Mouse (Mus musculus) intestine, embryonic 14.5 days (tissue): ENCODE measurements around the gene Ism1. TPM values are rescaled to one million over a fixed set of nuclear protein-coding genes. Genes with fewer than 3 reads are reported as not detected.

Source experiments
- ATAC-seq: fragments of 200-750 bp; cut with Nextera tagmentation; replicated peaks from 2 replicates; pipeline ENCODE4 v1.8.0; 2017; ENCODE audit warnings: low read depth, moderate number of reproducible peaks, moderate TSS enrichment, moderate library complexity; ENCODE audit not compliant: low FRiP score, low TSS enrichment
- DNase-seq: peaks from one replicate; pipeline ENCODE4 v3.0.0-alpha.2; 2018; ENCODE audit warnings: low spot score
- H3K27ac ChIP-seq: fragments of 300-500 bp; sonication (generic); 2 replicates; pipeline ENCODE4 v1.5.1; 2014; ENCODE audit warnings: low read depth, mild to moderate bottlenecking, control low read depth
- H3K27me3 ChIP-seq: fragments of 300-500 bp; sonication (generic); replicated peaks from 2 replicates; pipeline ENCODE4 v1.6.1; 2014; ENCODE audit warnings: low read length, control low read depth; ENCODE audit not compliant: control insufficient read depth, insufficient read depth
- H3K36me3 ChIP-seq: fragments of 300-500 bp; sonication (generic); 2 replicates; pipeline ENCODE4 v1.6.1; 2014; ENCODE audit warnings: low read length, control low read depth; ENCODE audit not compliant: control insufficient read depth, insufficient read depth
- H3K4me1 ChIP-seq: fragments of 300-500 bp; sonication (generic); replicated peaks from 2 replicates; pipeline ENCODE4 v1.6.1; 2014; ENCODE audit warnings: low read length, control low read depth, mixed read lengths; ENCODE audit not compliant: control insufficient read depth, insufficient read depth
- H3K4me2 ChIP-seq: fragments of 300-500 bp; sonication (generic); 2 replicates; pipeline ENCODE4 v1.6.1; 2014; ENCODE audit warnings: low read length
- H3K4me3 ChIP-seq: fragments of 300-500 bp; sonication (generic); 2 replicates; pipeline ENCODE4 v1.5.1; 2014; ENCODE audit warnings: low read depth, low read length, control low read depth, mixed read lengths
- H3K9ac ChIP-seq: fragments of 300-500 bp; sonication (generic); 2 replicates; pipeline ENCODE4 v1.6.1; 2014; ENCODE audit warnings: mild to moderate bottlenecking, low read length
- H3K9me3 ChIP-seq: fragments of 300-500 bp; sonication (generic); 2 replicates; pipeline ENCODE4 v1.6.1; 2016; ENCODE audit warnings: low read length, control low read depth; ENCODE audit not compliant: control insufficient read depth
- WGBS: fragments of 180-500 bp; shearing (Covaris S2); extraction: QIAGEN DNeasy Blood & Tissue Kit; methylation state at CpG from one replicate; pipeline ENCODE4 v1.1.7; 2014; 5-methylcytosine and 5-hydroxymethylcytosine counted together
- polyA plus RNA-seq: library from polyadenylated mRNA; unstranded; fragments of >200 nt; fragmentation: Nextera tagmentation; extraction: Ambion mirVana; gene quantifications from 2 replicates; pipeline ENCODE4 v1.2.1, GENCODE M21; 2014

The Ism1 gene
- polyA plus RNA-seq, 1 experiment from 2014 or later, result 0.95 TPM

DNA sequence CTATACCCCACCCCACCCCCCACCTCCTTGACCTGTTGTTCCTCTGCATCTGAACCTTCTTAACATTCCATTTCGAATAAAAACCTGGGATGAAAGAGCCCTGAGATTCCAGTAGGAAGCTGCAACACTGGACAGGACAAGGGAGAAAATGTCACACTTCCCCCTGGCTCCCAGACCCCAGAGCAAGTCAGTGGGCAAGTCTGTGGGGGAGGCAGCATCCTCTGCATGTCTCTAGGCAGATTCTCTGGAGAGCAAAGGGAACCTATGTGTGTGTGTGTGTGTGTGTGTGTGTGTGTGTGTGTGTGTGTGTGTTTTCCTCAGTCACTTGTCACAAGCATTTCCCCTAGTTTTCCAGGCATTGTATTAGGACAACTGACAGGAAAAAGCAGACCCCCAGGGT is 98.7 kb downstream of the Ism1 start:
- no peaks in the 10 kb centered on the region for H3K36me3 ChIP-seq
- H3K27ac ChIP-seq, result no peak overlapping the region
- WGBS, result 14% methylated on average over 1 of the region's 1 CpGs
- no peak overlapping the region for H3K4me3 ChIP-seq
- H3K9me3 ChIP-seq, result no peaks in the 10 kb centered on the region
- no peak for DNase-seq
- no peak for ATAC-seq
- H3K9ac ChIP-seq, result no peak overlapping the region
- H3K4me2 ChIP-seq, result no peak overlapping the region
- no peaks in the 10 kb centered on the region for H3K27me3 ChIP-seq
- no peaks in the 10 kb centered on the region for H3K4me1 ChIP-seq

DNA sequence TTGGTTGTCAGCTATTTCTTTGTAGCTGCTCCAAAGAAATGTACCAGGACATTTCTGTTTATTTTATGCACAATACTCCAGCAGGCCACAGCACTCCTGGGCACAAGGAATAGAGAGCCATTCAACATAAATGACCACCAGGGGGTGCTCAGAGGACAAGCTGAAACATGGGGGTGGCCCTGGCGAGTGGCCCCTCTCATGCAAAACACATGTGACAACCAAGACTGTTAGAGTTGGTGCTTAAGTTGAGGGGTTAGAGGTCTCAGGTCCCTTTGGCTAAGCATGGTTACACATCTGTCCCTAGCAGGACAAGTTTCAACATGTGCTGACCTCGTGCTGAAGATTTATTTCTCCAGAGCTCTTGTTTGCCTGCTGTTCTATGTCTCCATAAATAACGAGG is 100.3 kb downstream of the Ism1 start:
- WGBS, result 42% methylated on average over 3 of the region's 3 CpGs
- Histone ChIP-seq H3K9ac (no peak overlapping the region), H3K4me2 (no peak overlapping the region), H3K9me3 (no peaks in the 10 kb centered on the region), H3K4me3 (no peak overlapping the region), H3K27me3 (no peaks in the 10 kb centered on the region), H3K27ac (no peak overlapping the region), H3K4me1 (no peaks in the 10 kb centered on the region), H3K36me3 (no peaks in the 10 kb centered on the region)
- no peak for DNase-seq
- ATAC-seq, result no peak

DNA sequence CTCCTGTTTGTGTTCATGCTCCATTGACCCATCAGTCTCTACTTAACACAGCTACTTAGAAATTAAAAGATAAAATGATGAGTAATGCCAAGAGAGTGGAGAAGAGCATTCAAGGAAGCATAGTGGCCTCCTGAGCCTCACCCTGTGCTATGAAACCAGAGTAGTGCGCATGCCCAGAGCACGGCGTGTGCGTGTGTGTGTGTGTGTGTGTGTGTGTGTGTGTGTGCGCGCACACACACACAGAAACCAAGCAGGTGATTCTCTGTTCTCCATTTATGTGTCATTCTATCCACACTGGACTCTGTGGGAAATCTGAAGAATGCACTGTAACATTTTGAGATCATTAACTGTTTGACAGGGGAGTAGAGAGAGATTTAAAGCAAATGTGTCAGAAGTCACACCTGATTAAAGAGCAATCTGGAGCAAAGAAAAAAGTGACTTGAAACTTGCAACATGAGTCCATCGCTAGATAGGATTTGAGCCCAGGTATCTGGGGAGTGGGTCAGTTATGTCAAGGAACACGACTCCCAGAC is 105.4 kb downstream of the Ism1 start:
- H3K27ac ChIP-seq, result no peak overlapping the region
- 86% methylated on average over 8 of the region's 8 CpGs for WGBS

DNA sequence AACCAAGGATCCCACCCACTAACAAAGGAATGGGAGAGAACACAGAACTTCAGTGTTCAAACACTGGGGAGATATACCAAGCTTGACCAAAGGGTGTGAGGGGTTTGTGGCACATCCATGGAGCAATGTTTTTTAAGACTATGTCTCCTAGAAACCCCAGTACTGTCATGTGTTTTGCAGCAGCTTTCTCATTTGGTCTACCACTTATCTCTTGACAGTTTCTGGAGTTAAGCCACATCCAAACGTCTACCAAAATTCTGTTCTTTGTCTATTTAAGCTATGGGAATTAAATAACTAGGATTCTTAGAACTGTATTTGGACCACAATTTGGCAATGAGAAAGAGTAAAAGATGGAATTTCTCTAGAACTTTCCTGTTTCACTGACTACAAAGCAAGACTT is 106.5 kb downstream of the Ism1 start:
- DNase-seq (no peak), ATAC-seq (no peak)
- 44% methylated on average over 1 of the region's 1 CpGs for WGBS
- Histone ChIP-seq H3K36me3 (no peaks in the 10 kb centered on the region), H3K27ac (no peak overlapping the region), H3K27me3 (no peaks in the 10 kb centered on the region), H3K4me3 (no peak overlapping the region), H3K4me1 (no peaks in the 10 kb centered on the region), H3K4me2 (no peak overlapping the region), H3K9ac (no peak overlapping the region), H3K9me3 (no peaks in the 10 kb centered on the region)

More for the DNA sequence above, 105.4 kb downstream of the Ism1 start:
- H3K36me3 ChIP-seq, result no peaks in the 10 kb centered on the region
- H3K9ac ChIP-seq, result no peak overlapping the region
- ATAC-seq, result no peak
- no peaks in the 10 kb centered on the region for H3K4me1 ChIP-seq
- H3K4me3 ChIP-seq, result no peak overlapping the region
- H3K4me2 ChIP-seq, result no peak overlapping the region
- H3K9me3 ChIP-seq, result no peaks in the 10 kb centered on the region
- H3K27me3 ChIP-seq, result no peaks in the 10 kb centered on the region
- no peak for DNase-seq

DNA sequence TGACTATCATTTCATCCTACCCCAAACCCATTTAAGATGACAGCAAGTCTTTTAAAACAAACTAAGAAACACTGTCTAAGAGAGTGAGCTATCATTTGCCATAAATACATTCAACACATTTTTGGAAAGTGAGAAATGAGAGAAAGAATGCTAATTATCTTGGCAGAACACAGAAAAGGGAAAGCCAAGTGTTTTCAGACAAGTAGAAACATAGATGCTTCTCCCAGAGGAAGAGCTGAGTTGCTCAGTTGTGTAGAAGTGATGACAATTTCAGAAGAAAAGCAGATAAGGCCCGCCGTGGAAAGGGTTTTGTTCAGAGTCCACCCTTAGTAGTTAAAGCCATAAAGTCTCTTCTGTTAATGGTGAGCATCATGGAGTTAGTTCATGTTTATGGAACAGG is 107.0 kb downstream of the Ism1 start:
- ATAC-seq (no peak), DNase-seq (no peak)
- 80% methylated on average over 2 of the region's 2 CpGs for WGBS
- no peak overlapping the region for H3K4me2 ChIP-seq
- H3K4me1 ChIP-seq, result no peaks in the 10 kb centered on the region
- no peak overlapping the region for H3K27ac ChIP-seq
- H3K27me3 ChIP-seq, result no peaks in the 10 kb centered on the region
- H3K36me3 ChIP-seq, result no peaks in the 10 kb centered on the region
- H3K4me3 ChIP-seq, result no peak overlapping the region
- H3K9me3 ChIP-seq, result no peaks in the 10 kb centered on the region
- H3K9ac ChIP-seq, result no peak overlapping the region

DNA sequence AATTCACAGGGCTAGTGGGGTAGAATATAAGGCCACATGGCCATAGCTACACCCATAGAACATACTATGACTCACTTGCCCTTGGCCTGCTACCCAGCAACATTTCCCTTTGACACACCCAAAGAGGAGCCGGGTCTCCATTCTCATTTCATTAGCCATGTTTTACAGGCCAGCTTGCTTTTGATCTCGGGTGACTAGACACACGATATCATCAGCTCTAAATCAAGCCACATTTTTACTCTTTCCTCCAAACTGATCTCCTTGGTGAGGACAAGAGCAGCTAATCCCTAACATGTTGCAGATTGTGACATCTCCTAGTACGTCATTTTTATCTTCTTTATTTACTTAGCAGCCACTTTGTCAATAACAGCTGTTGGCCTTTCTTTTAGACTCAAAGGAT is 110.7 kb downstream of the Ism1 start:
- no peaks in the 10 kb centered on the region for H3K9me3 ChIP-seq
- no peaks in the 10 kb centered on the region for H3K36me3 ChIP-seq
- 52% methylated on average over 4 of the region's 4 CpGs for WGBS
- no peak overlapping the region for H3K9ac ChIP-seq
- no peaks in the 10 kb centered on the region for H3K4me1 ChIP-seq
- H3K4me3 ChIP-seq, result no peak overlapping the region
- H3K4me2 ChIP-seq, result no peak overlapping the region
- H3K27me3 ChIP-seq, result no peaks in the 10 kb centered on the region
- DNase-seq (no peak), ATAC-seq (no peak)
- no peak overlapping the region for H3K27ac ChIP-seq

DNA sequence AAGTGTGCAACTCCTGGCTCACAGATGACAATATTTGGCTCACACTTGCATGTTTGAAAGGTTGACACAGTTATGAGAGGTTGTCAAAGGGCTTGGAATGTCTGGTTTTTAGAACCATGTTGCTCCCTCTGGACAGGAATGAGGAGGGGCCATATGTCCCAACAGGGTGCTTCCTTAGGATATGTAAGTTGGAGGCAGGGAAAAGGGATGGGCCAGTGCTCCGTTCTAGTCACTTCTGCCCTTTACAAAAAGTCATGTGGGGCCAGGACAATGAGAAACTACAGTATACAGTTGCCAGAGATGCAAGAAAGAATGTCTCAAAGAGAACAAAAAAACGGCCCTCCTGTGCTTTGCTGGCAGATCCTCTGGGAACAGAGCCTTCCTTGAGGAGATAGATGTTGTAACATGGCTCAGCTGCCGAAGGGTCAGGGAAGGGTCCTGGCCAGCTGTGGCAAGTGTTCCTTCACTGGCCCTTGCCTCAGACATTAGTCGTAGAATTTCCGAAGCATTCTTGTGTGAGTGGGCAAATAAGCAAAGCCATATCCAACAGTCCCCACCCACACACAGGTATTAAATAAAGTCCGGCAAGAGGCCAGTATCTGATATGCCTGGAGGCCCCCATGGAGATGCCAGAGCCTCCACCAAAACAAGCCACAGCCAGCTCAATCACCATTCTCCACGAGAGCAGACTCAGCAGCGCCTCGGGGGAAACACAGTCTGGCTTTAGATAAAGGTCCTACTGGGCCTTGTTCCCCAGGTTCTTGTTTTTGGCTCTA is 114.6 kb downstream of the Ism1 start:
- ATAC-seq (no peak), DNase-seq (no peak)
- 76% methylated on average over 9 of the region's 9 CpGs for WGBS
- Histone ChIP-seq H3K4me3 (no peak overlapping the region), H3K4me2 (no peak overlapping the region), H3K4me1 (no peaks in the 10 kb centered on the region), H3K27ac (no peak overlapping the region), H3K36me3 (no peaks in the 10 kb centered on the region), H3K27me3 (no peaks in the 10 kb centered on the region), H3K9ac (no peak overlapping the region), H3K9me3 (no peaks in the 10 kb centered on the region)

DNA sequence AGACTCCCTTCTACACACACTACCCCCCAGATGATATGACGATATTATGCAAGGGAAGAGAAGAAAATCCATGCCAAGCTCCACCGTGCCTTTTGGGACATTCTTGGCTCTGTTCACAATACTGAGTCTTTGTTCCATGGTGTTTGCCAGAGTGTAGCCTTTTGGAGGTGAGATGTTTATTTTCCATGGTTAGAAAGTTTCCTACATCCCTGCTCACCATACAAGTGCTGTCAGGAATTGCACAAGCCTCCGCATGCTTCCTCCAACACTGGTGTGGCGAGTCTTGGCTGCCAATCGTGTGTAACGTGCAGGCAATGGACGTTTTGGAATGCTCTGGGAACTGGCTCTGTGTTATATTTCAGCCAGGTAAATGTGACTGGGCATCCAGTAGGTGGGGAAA is 126.1 kb downstream of the Ism1 start:
- ATAC-seq (no peak), DNase-seq (no peak)
- H3K4me3 ChIP-seq, result no peak overlapping the region
- H3K4me2 ChIP-seq, result no peak overlapping the region
- no peaks in the 10 kb centered on the region for H3K9me3 ChIP-seq
- H3K36me3 ChIP-seq, result no peaks in the 10 kb centered on the region
- WGBS, result 75% methylated on average over 7 of the region's 7 CpGs
- no peaks in the 10 kb centered on the region for H3K4me1 ChIP-seq
- no peak overlapping the region for H3K27ac ChIP-seq
- H3K9ac ChIP-seq, result no peak overlapping the region
- no peaks in the 10 kb centered on the region for H3K27me3 ChIP-seq

DNA sequence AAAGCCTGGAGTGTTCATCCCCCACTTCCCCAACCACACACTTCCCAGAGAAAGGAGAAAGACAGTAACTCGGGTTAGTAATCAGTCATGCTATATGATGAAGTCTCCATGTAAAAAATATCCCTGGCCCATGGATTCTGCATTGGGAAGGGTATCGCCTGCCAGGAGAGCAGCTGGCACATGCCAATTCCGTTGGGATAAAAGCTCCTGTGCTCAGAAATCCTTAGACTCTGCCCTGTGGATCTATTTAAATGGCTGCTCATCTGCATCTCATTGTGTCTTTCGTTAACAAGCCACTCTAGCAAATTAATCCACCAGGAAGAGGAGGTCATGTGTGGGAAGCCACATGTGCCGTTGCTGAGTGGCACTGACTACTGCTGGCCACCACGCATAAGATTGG is 129.9 kb downstream of the Ism1 start:
- Histone ChIP-seq H3K4me3 (no peak overlapping the region), H3K36me3 (no peaks in the 10 kb centered on the region), H3K9me3 (no peaks in the 10 kb centered on the region), H3K4me2 (no peak overlapping the region), H3K27ac (no peak overlapping the region), H3K9ac (no peak overlapping the region), H3K27me3 (no peaks in the 10 kb centered on the region), H3K4me1 (no peaks in the 10 kb centered on the region)
- 93% methylated on average over 6 of the region's 6 CpGs for WGBS
- ATAC-seq, result no peak
- DNase-seq, result no peak
